Mouse (Mus musculus) right cerebral cortex, postnatal 14 days (tissue): ENCODE measurements around the gene Glipr1l3.
A peak's percentile ranks its signal among the peaks of the same experiment; 100 is the strongest.
"Not testable (repeated sequence)": the region's sequence is repeated elsewhere in the genome, so short reads cannot be mapped to it uniquely, and the experiment has no call there.

ENCODE experiments used
- DNase-seq: peaks from one replicate; pipeline ENCODE4 v3.0.0; 2022

The Glipr1l3 gene

GRCm38 (mm10) chr10:112159882-112160560 lies at the start of gene Glipr1l3:
Glipr1l3 (minus strand) TSS chr10:112160327.
- DNase-seq = peak; percentile 90

GRCm38 (mm10) chr10:112203463-112203862 lies 43.3 kb upstream of the Glipr1l3 start:
- DNase-seq = peak; percentile 55

- DNase-seq = not testable (repeated sequence)
Observed at GRCm38 (mm10) chr10:112193919-112194318, 33.8 kb upstream of the Glipr1l3 start.

GRCm38 (mm10) chr10:112177027-112177426 lies 16.9 kb upstream of the Glipr1l3 start:
- not testable (repeated sequence) for DNase-seq

GRCm38 (mm10) chr10:112163168-112163766 lies 3.1 kb upstream of the Glipr1l3 start, which contains the start of gene Caps2:
Caps2 (plus strand) TSS chr10:112163621.
- DNase-seq = no peak

GRCm38 (mm10) chr10:112139834-112140233 lies 20.3 kb downstream of the Glipr1l3 start:
- DNase-seq = no peak

GRCm38 (mm10) chr10:112138871-112139430 lies 21.2 kb downstream of the Glipr1l3 start:
- DNase-seq = no peak

- peak; percentile 22 for DNase-seq
Observed at GRCm38 (mm10) chr10:112138050-112138870, 21.9 kb downstream of the Glipr1l3 start.

GRCm38 (mm10) chr10:112132194-112132593 lies 27.9 kb downstream of the Glipr1l3 start:
- no peak for DNase-seq

- DNase-seq = not testable (repeated sequence)
Observed at GRCm38 (mm10) chr10:112127682-112128230, 32.4 kb downstream of the Glipr1l3 start.

- DNase-seq = not testable (repeated sequence)
Observed at GRCm38 (mm10) chr10:112125090-112125489, 35.0 kb downstream of the Glipr1l3 start.

GRCm38 (mm10) chr10:112110401-112110800 lies 49.7 kb downstream of the Glipr1l3 start:
- DNase-seq = no peak

- peak; percentile 59 for DNase-seq
Observed at GRCm38 (mm10) chr10:112105785-112106184, 54.3 kb downstream of the Glipr1l3 start.
